In genomic region chr8:110174826-110175225, GRCm38 (mm10) we compare ENCODE assay signal across 14 mouse cellular contexts. TPM values are rescaled to one million over a fixed set of nuclear protein-coding genes. Genes with fewer than 3 reads are reported as not detected.
"Had no signal": no experiment of that assay in that cellular context is flagged by ENCODE, and none has a peak within 500 bp of the region (broad histone marks: within the 10 kb centered on the region; RNA-seq: fewer than 3 reads in every experiment).

No protein-coding gene starts in this region.

- H3K9me3 ChIP-seq: limb, embryonic 12.5 days; midbrain, embryonic 13.5 days; neural tube, embryonic 15.5 days had no signal

- H3K4me2 ChIP-seq: limb, embryonic 12.5 days; midbrain, embryonic 13.5 days; neural tube, embryonic 15.5 days had no signal

- ATAC-seq: midbrain, embryonic 13.5 days had no signal

- H3K9ac ChIP-seq: limb, embryonic 12.5 days; liver, embryonic 14.5 days; midbrain, embryonic 13.5 days; neural tube, embryonic 15.5 days had no signal

- H3K27ac ChIP-seq: kidney, postnatal 0 days; layer of hippocampus, adult 2 months; limb, embryonic 12.5 days; liver, embryonic 14.5 days; midbrain, embryonic 13.5 days; neural tube, embryonic 15.5 days had no signal

- DNase-seq: kidney, postnatal 4 days; liver; lung, adult 18-20 months; right cerebral cortex, adult 18-20 months; right cerebral cortex, postnatal 25 days; thymus, postnatal 36 days had no signal

- H3K36me3 ChIP-seq: limb, embryonic 12.5 days; midbrain, embryonic 13.5 days; neural tube, embryonic 15.5 days had no signal

- H3K4me3 ChIP-seq: layer of hippocampus, adult 2 months; limb, embryonic 12.5 days; midbrain, embryonic 13.5 days; myocyte; neural tube, embryonic 15.5 days had no signal

RNA-seq across cellular contexts. Expression of gene Calb2, which starts 6.8 kb away (rescaled TPM):
- total RNA-seq: megakaryocyte-erythroid progenitor cell, adult 5-6 weeks had no signal
- polyA plus RNA-seq: kidney, postnatal 0 days; liver, embryonic 14.5 days; myocyte had no signal
